ENCODE assay signal across 22 mouse cellular contexts in genomic region chr2:13755733-13756132, GRCm38 (mm10). TPM values are rescaled to one million over a fixed set of nuclear protein-coding genes. Genes with fewer than 3 reads are reported as not detected.
"Had no signal": no experiment of that assay in that cellular context is flagged by ENCODE, and none has a peak within 500 bp of the region (broad histone marks: within the 10 kb centered on the region; RNA-seq: fewer than 3 reads in every experiment).

No protein-coding gene starts in this region.

- H3K9ac ChIP-seq: limb, embryonic 13.5 days; liver, embryonic 12.5 days; liver, embryonic 15.5 days; lung, embryonic 15.5 days; midbrain, embryonic 13.5 days; neural tube, embryonic 13.5 days; stomach, embryonic 15.5 days had no signal

- ATAC-seq: liver, embryonic 12.5 days; midbrain, embryonic 13.5 days had no signal

- DNase-seq: kidney, postnatal 25 days; layer of hippocampus, adult 9-11 months; liver; lung, adult 18-20 months; lung, postnatal 10 days; lung, postnatal 36 days; retina, postnatal 1 day; right cerebral cortex, postnatal 25 days; spleen, adult 18-20 months; thymus, postnatal 25 days had no signal

- H3K4me3 ChIP-seq: layer of hippocampus, adult 2 months; limb, embryonic 10.5 days; limb, embryonic 13.5 days; liver, embryonic 12.5 days; liver, embryonic 15.5 days; lung, embryonic 15.5 days; megakaryocyte, embryonic 14.5 days; midbrain, embryonic 10.5 days; midbrain, embryonic 13.5 days; neural tube, embryonic 13.5 days; stomach, embryonic 15.5 days had no signal

- H3K27me3 ChIP-seq: limb, embryonic 13.5 days; liver, embryonic 12.5 days; liver, embryonic 15.5 days; lung, embryonic 15.5 days; midbrain, embryonic 13.5 days; neural tube, embryonic 13.5 days; stomach, embryonic 15.5 days had no signal

- H3K4me2 ChIP-seq: limb, embryonic 13.5 days; liver, embryonic 12.5 days; liver, embryonic 15.5 days; lung, embryonic 15.5 days; midbrain, embryonic 13.5 days; neural tube, embryonic 13.5 days; stomach, embryonic 15.5 days had no signal

- H3K36me3 ChIP-seq: limb, embryonic 10.5 days; limb, embryonic 13.5 days; liver, embryonic 12.5 days; liver, embryonic 15.5 days; lung, embryonic 15.5 days; midbrain, embryonic 10.5 days; midbrain, embryonic 13.5 days; neural tube, embryonic 13.5 days; stomach, embryonic 15.5 days had no signal

- H3K9me3 ChIP-seq: limb, embryonic 10.5 days; limb, embryonic 13.5 days; liver, embryonic 12.5 days; liver, embryonic 15.5 days; lung, embryonic 15.5 days; midbrain, embryonic 10.5 days; midbrain, embryonic 13.5 days; stomach, embryonic 15.5 days had no signal

- H3K27ac ChIP-seq: kidney, postnatal 0 days; layer of hippocampus, adult 2 months; limb, embryonic 10.5 days; limb, embryonic 13.5 days; liver, embryonic 12.5 days; liver, embryonic 15.5 days; lung, embryonic 15.5 days; midbrain, embryonic 10.5 days; midbrain, embryonic 13.5 days; neural tube, embryonic 13.5 days; stomach, embryonic 15.5 days had no signal

- H3K4me1 ChIP-seq: limb, embryonic 10.5 days; limb, embryonic 13.5 days; liver, embryonic 12.5 days; liver, embryonic 15.5 days; lung, embryonic 15.5 days; midbrain, embryonic 10.5 days; midbrain, embryonic 13.5 days; neural tube, embryonic 13.5 days; stomach, embryonic 15.5 days had no signal

RNA-seq across cellular contexts. Expression of gene St8sia6, which starts 38.1 kb away (rescaled TPM):
- polyA plus RNA-seq: liver, embryonic 15.5 days had no signal
